Mouse (Mus musculus) liver, adult 2 months (tissue): ENCODE data around the gene Susd6. TPM values are rescaled to one million over a fixed set of nuclear protein-coding genes. Genes with fewer than 3 reads are reported as not detected.

Source experiments
- DNase-seq: peaks from one replicate; pipeline ENCODE4 v3.0.0-alpha.2; 2011; ENCODE audit warnings: low read depth, low spot score; ENCODE audit errors: extremely low read depth
- H3K27ac ChIP-seq: fragments of 200-500 bp; replicated peaks from 2 replicates; pipeline ENCODE4 v1.5.1; 2012; ENCODE audit warnings: low read depth, mild to moderate bottlenecking, control low read depth, inconsistent platforms, low read length; ENCODE audit not compliant: insufficient read depth
- H3K27me3 ChIP-seq: fragments of 200-500 bp; 2 replicates; pipeline ENCODE4 v1.6.1; 2012; ENCODE audit warnings: mild to moderate bottlenecking, moderate library complexity, low read length, inconsistent platforms; ENCODE audit not compliant: control insufficient read depth, insufficient read depth
- H3K36me3 ChIP-seq: fragments of 200-500 bp; 2 replicates; pipeline ENCODE4 v1.6.1; 2012; ENCODE audit warnings: low read length, inconsistent platforms; ENCODE audit not compliant: control insufficient read depth, insufficient read depth
- H3K4me1 ChIP-seq: fragments of 200-500 bp; 2 replicates; pipeline ENCODE4 v1.6.1; 2011; ENCODE audit warnings: low read length; ENCODE audit not compliant: control insufficient read depth, insufficient read depth
- H3K4me3 ChIP-seq: fragments of 200-500 bp; 2 replicates; pipeline ENCODE4 v1.5.1; 2011; ENCODE audit warnings: low read depth, mild to moderate bottlenecking, control low read depth, low read length, moderate library complexity; ENCODE audit not compliant: insufficient read depth
- H3K79me2 ChIP-seq: fragments of 200-500 bp; 2 replicates; pipeline ENCODE4 v1.6.1; 2012; ENCODE audit warnings: inconsistent platforms, mild to moderate bottlenecking, low read length, moderate library complexity; ENCODE audit not compliant: control insufficient read depth, insufficient read depth
- H3K9ac ChIP-seq: fragments of 200-500 bp; 2 replicates; pipeline ENCODE4 v1.6.1; 2012; ENCODE audit warnings: low read depth, mild to moderate bottlenecking, control low read depth, inconsistent platforms, low read length
- CTCF ChIP-seq: fragments of 200-500 bp; IDR thresholded peaks from 2 replicates; pipeline ENCODE4 v1.5.1; 2011; ENCODE audit warnings: low read depth, low read length, control low read depth
- POLR2A ChIP-seq: fragments of 200-500 bp; IDR thresholded peaks from 2 replicates; pipeline ENCODE4 v1.6.1; 2011; ENCODE audit warnings: low read length, control low read depth; ENCODE audit not compliant: insufficient read depth; ENCODE audit errors: extremely low read depth
- WGBS: fragments of 180-500 bp; shearing (Covaris S2); methylation state at CpG from one replicate; pipeline ENCODE4 v1.1.7; 2018; 5-methylcytosine and 5-hydroxymethylcytosine counted together
- polyA plus RNA-seq: library from polyadenylated mRNA; depleted of rRNA; stranded (reverse); fragments of >200 nt; gene quantifications from 2 replicates; pipeline ENCODE4 v1.2.3, GENCODE M21; 2012
- total RNA-seq: library from RNA; depleted of rRNA; stranded (reverse); fragments of >200 nt; gene quantifications from 2 replicates; pipeline ENCODE4 v1.2.3, GENCODE M21; 2014

Susd6 gene
- total and polyA plus RNA-seq, 2 experiments, result 20.1 to 22.3 TPM

GRCm38 (mm10) chr12:80764116-80764515 is 26.2 kb upstream of the Susd6 start:
- Histone ChIP-seq H3K9ac (no peak overlapping the region), H3K36me3 (no peaks in the 10 kb centered on the region), H3K4me3 (no peak overlapping the region), H3K4me1 (no peaks in the 10 kb centered on the region), H3K27ac (no peak overlapping the region), H3K27me3 (peaks cover 13% of the 10 kb centered on the region; the same call in 1 of the 2 replicates), H3K79me2 (no peaks in the 10 kb centered on the region)
- DNase-seq, result peak; percentile 64
- 27% methylated on average over 4 of the region's 4 CpGs for WGBS
- no peak for TF ChIP-seq CTCF
- TF ChIP-seq POLR2A, result no peak

- no peak overlapping the region for H3K4me3 ChIP-seq
- H3K27ac ChIP-seq, result no peak overlapping the region
- no peak overlapping the region for H3K9ac ChIP-seq
- H3K27me3 ChIP-seq, result no peaks in the 10 kb centered on the region
- 17% methylated on average over 11 of the region's 11 CpGs for WGBS
- no peaks in the 10 kb centered on the region for H3K4me1 ChIP-seq
- no peak for TF ChIP-seq POLR2A
- TF ChIP-seq CTCF, result peak; percentile 99
- no peaks in the 10 kb centered on the region for H3K79me2 ChIP-seq
- no peaks in the 10 kb centered on the region for H3K36me3 ChIP-seq
- DNase-seq, result peak; percentile 65
These were observed 20.6 kb upstream of the Susd6 start for GRCm38 (mm10) chr12:80769697-80770096.

GRCm38 (mm10) chr12:80774786-80775185 is 15.5 kb upstream of the Susd6 start:
- H3K4me3 ChIP-seq, result no peak overlapping the region
- H3K79me2 ChIP-seq, result no peaks in the 10 kb centered on the region
- DNase-seq, result no peak
- H3K9ac ChIP-seq, result no peak overlapping the region
- TF ChIP-seq POLR2A (no peak), CTCF (no peak)
- no peaks in the 10 kb centered on the region for H3K27me3 ChIP-seq
- H3K36me3 ChIP-seq, result no peaks in the 10 kb centered on the region
- H3K27ac ChIP-seq, result no peak overlapping the region
- WGBS, result 90% methylated on average over 7 of the region's 7 CpGs
- H3K4me1 ChIP-seq, result no peaks in the 10 kb centered on the region

DNA sequence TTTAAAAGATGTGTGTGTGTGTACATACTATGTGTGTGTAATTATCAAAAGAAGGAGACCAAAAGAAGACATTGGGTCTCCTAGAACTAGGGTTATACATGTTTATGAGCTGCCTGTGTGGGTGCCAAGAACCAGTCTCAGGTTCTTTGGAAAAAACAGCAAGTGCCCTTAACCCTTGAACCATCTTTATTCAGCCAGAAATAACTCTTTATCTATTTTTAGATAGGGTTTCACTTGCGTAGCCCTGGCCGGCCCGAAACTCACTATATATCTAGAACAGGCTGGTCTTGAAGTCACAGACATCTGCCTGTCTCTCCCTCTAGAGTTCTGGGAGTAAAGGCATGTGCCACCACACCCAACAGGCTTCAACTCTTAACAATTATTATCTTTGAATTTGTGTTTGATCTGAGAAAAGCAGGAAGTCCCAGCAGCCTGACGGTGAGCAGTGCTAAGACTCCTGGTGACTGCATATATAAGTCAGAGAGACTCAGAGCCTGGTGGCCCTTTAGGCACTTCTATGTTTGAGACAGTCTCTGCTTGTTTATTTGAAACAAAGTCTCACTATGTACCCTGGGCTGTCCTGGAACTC is 14.2 kb upstream of the Susd6 start:
- Histone ChIP-seq H3K27ac (no peak overlapping the region), H3K4me1 (no peaks in the 10 kb centered on the region), H3K79me2 (no peaks in the 10 kb centered on the region), H3K9ac (no peak overlapping the region), H3K36me3 (no peaks in the 10 kb centered on the region), H3K27me3 (no peaks in the 10 kb centered on the region), H3K4me3 (no peak overlapping the region)
- WGBS, result 73% methylated on average over 4 of the region's 4 CpGs
- TF ChIP-seq POLR2A (no peak), CTCF (no peak)
- no peak for DNase-seq

- DNase-seq, result no peak
- Histone ChIP-seq H3K4me1 (no peaks in the 10 kb centered on the region), H3K36me3 (no peaks in the 10 kb centered on the region), H3K4me3 (no peak overlapping the region), H3K9ac (no peak overlapping the region), H3K79me2 (no peaks in the 10 kb centered on the region), H3K27ac (no peak overlapping the region), H3K27me3 (no peaks in the 10 kb centered on the region)
- WGBS, result 83% methylated on average over 16 of the region's 16 CpGs
- no peak for TF ChIP-seq CTCF
- TF ChIP-seq POLR2A, result no peak
These were observed 11.9 kb upstream of the Susd6 start for GRCm38 (mm10) chr12:80778188-80778936.

DNA sequence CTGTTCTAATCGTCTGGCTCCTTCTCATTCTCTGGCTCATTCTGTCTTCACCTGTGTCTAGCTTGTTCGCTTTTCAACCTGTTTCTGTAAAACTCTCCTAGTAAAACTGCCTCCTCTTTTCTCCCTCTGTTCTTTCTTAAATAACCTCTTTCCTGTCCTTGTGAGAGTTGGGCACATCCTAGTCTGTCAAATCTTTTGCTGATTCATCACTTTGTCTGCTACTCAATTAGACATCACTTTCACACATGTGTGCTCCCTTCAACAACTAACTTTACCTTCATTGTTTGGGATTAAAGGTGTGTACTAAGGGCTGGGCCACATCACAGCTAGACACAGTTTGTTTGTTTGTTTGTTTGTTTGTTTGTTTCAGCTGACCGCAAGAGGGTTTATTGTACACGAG is 10.6 kb upstream of the Susd6 start:
- no peaks in the 10 kb centered on the region for H3K27me3 ChIP-seq
- H3K4me1 ChIP-seq, result no peaks in the 10 kb centered on the region
- H3K4me3 ChIP-seq, result no peak overlapping the region
- 93% methylated on average over 4 of the region's 4 CpGs for WGBS
- H3K36me3 ChIP-seq, result no peaks in the 10 kb centered on the region
- no peak overlapping the region for H3K9ac ChIP-seq
- no peak overlapping the region for H3K27ac ChIP-seq
- TF ChIP-seq CTCF (no peak), POLR2A (no peak)
- DNase-seq, result no peak
- H3K79me2 ChIP-seq, result no peaks in the 10 kb centered on the region
